Mouse (Mus musculus) cortical plate, adult 2 months (tissue): ENCODE results near the gene Wbp1.

Source experiments
- CTCF ChIP-seq: fragments of 200-500 bp; IDR thresholded peaks from 2 replicates; pipeline ENCODE4 v1.5.1; 2011; ENCODE audit warnings: mild to moderate bottlenecking, control low read depth, low read length; ENCODE audit not compliant: insufficient read depth; ENCODE audit errors: extremely low read depth
- POLR2A ChIP-seq: fragments of 200-500 bp; IDR thresholded peaks from 2 replicates; pipeline ENCODE4 v1.6.1; 2011; ENCODE audit warnings: mild to moderate bottlenecking, low read length, control low read depth; ENCODE audit not compliant: insufficient read depth; ENCODE audit errors: extremely low read depth

DNA sequence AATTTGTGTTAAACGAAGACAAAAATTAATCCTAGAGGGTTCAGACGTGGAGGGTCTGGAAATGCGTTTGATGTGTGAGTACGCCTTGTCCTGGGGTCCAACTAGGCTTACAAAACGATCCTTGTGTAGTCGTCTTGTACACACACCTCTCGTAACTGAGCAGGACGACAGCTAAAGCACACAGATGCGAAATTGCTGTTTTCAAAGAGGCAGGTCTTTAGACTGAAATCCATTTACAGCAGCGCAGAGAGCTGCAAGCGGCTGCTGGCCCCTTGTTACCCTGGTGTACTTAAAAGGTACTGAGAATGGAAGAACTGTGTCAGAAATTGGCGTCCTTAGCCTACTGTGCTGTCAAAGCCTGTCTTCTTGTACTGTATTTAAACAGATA lies 44.9 kb upstream of the Wbp1 start:
- no peak for TF ChIP-seq CTCF
- TF ChIP-seq POLR2A = no peak
